Mouse (Mus musculus) kidney, postnatal 25 days (tissue): ENCODE data around the gene Ifngr2.

Experiments
- DNase-seq, 2 experiments: peaks; one replicate each; pipeline ENCODE4 v3.0.0; 2021; ENCODE audit warnings: mixed read lengths in 2 of 2

Ifngr2 gene

DNA sequence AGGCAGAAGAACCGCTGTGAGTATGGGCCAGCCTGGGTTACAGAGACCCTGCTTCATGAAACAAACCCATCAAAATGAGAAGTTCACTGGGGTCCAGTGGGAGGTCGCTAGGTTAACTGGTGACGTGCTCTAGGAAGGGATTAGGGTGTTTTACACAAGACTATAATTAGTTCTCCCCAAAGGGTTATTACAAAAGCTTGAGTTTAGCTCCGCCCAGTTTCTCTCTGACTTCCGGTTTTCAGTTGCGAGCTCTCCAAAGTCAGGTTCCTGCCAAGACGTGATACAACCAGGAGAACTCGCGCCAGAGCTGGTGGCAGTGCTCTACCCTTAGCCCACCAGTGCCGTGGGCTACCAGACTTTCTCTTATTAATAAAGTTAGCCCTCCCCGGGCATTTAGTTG lies 64.4 kb downstream of the Ifngr2 start:
- DNase-seq: no peak

DNA sequence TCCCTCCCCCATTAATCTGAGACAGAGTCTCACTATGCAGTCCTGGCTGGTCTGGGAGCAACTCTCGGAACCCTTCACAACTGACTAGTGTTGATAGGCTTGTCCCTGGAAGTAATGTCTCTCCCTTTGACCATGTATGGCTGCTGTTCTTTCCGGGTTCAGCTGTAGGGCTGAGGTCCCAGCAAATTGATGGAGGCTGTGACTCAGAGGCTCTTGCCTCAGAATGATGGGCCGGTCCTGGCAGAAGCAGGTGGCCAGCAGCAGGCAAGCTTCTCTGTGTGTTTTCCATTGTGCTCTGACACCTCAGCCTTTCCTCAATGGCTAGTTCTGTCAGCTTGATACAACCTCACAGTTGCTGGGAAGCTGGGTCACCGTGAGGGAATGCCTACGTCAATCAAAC lies 65.7 kb downstream of the Ifngr2 start:
- DNase-seq: no peak

DNA sequence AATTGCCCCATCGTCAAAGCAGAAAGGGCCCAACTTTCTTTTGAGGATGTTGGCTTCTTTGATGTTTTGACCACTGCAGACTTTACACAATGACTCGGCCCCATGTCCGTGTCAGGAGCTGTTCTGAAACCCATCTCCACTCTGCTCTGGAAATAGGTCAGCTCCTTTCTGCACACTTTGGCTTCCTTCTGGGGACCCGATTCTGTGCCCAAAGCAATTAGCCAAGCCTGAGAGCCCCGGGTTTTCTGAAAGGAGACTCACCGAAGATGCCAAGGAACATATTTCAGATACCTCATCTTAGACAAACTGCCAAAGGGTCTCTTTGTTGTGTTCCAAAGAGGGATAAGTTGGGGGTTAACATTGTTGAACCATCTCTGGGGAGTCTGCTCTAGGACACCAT lies 67.7 kb downstream of the Ifngr2 start:
- DNase-seq: no peak
